Mouse (Mus musculus) neural tube, embryonic 15.5 days (tissue): ENCODE measurements around the gene Dnmt3b. TPM values are rescaled to one million over a fixed set of nuclear protein-coding genes. Genes with fewer than 3 reads are reported as not detected.
"Not testable (repeated sequence)": the region's sequence is repeated elsewhere in the genome, so short reads cannot be mapped to it uniquely, and the experiment has no call there.

Experiments used
- ATAC-seq: fragments of 200-750 bp; cut with Nextera tagmentation; 2 replicates; pipeline ENCODE4 v1.8.0; 2017; ENCODE audit warnings: mild to moderate bottlenecking, moderate TSS enrichment, moderate library complexity; ENCODE audit not compliant: low FRiP score
- H3K27ac ChIP-seq: fragments of 300-500 bp; sonication (generic); replicated peaks from 2 replicates; pipeline ENCODE4 v1.5.1; 2015; ENCODE audit warnings: mild to moderate bottlenecking, inconsistent platforms
- H3K27me3 ChIP-seq: fragments of 300-500 bp; sonication (generic); replicated peaks from 2 replicates; pipeline ENCODE4 v1.6.1; 2015; ENCODE audit warnings: inconsistent platforms
- H3K36me3 ChIP-seq: fragments of 300-500 bp; sonication (generic); 2 replicates; pipeline ENCODE4 v1.6.1; 2015; ENCODE audit warnings: inconsistent platforms
- H3K4me1 ChIP-seq: fragments of 300-500 bp; sonication (generic); 2 replicates; pipeline ENCODE4 v1.6.1; 2015; ENCODE audit warnings: inconsistent platforms
- H3K4me2 ChIP-seq: fragments of 300-500 bp; sonication (generic); 2 replicates; pipeline ENCODE4 v1.6.1; 2015; ENCODE audit warnings: inconsistent platforms, mild to moderate bottlenecking, moderate library complexity
- H3K4me3 ChIP-seq: fragments of 300-500 bp; sonication (generic); replicated peaks from 2 replicates; pipeline ENCODE4 v1.5.1; 2015; ENCODE audit warnings: mild to moderate bottlenecking, inconsistent platforms
- H3K9ac ChIP-seq: fragments of 300-500 bp; sonication (generic); replicated peaks from 2 replicates; pipeline ENCODE4 v1.6.1; 2015; ENCODE audit warnings: mild to moderate bottlenecking, inconsistent platforms
- H3K9me3 ChIP-seq: fragments of 300-500 bp; sonication (generic); replicated peaks from 2 replicates; pipeline ENCODE4 v1.6.1; 2016; ENCODE audit warnings: inconsistent platforms
- WGBS: fragments of 180-500 bp; shearing (Covaris S2); methylation state at CpG from one replicate; pipeline ENCODE4 v1.1.7; 2015; ENCODE audit warnings: mixed read lengths; 5-methylcytosine and 5-hydroxymethylcytosine counted together
- polyA plus RNA-seq: library from polyadenylated mRNA; unstranded; fragments of >200 nt; fragmentation: Nextera tagmentation; extraction: Ambion mirVana; gene quantifications from 2 replicates; pipeline ENCODE4 v1.2.1, GENCODE M21; 2015

Gene Dnmt3b
- polyA plus RNA-seq, 1 experiment from 2014 or later, result 3.4 TPM

DNA sequence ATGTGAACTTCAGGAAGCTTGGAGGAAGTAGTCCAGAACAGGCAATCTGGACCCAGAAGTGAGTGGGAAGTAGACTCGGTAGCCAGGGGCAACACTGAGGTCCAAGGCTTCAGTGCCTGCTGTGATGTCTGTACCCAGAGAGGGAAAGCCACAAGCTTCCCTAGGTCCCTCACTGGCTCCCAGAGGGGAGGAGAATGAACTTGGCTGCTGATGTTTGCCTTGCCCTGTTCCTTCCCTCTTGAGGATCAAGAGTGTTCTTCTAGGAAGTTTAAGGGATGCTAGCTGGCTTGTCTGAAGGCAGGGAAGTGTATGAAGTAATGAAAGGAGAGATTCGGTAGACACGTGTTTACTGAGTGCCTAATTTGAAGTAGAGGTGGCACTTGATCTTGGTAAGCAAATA is 6.8 kb upstream of the Dnmt3b start:
- Histone ChIP-seq H3K4me2 (no peak overlapping the region), H3K27me3 (no peaks in the 10 kb centered on the region), H3K9me3 (no peaks in the 10 kb centered on the region), H3K27ac (no peak overlapping the region), H3K9ac (no peak overlapping the region), H3K36me3 (no peaks in the 10 kb centered on the region), H3K4me1 (no peaks in the 10 kb centered on the region), H3K4me3 (no peak overlapping the region)
- 24% methylated on average over 3 of the region's 3 CpGs for WGBS
- ATAC-seq, result no peak

DNA sequence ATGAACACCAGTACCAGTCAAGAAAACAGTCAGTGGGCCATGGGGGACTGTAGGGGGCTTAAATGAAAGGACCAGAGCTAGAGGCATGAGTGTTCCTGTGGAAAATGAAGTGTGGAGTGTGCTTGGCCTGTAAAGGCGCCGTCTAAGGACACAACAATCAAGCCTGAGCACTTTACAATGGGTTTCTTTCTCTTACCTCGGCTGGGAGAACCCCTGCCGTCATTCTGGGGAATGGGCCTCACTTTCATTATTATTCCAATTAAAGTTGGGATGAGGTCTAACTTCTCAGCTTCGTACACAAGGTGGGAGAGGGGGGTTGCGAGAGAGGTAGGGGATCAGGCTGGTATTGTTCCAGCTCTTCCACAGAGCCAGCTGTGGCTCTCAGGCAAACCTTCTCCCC is 6.3 kb upstream of the Dnmt3b start:
- no peak overlapping the region for H3K4me3 ChIP-seq
- WGBS, result 19% methylated on average over 6 of the region's 6 CpGs
- H3K4me1 ChIP-seq, result no peaks in the 10 kb centered on the region
- no peak for ATAC-seq
- H3K27me3 ChIP-seq, result no peaks in the 10 kb centered on the region
- H3K4me2 ChIP-seq, result no peak overlapping the region
- no peak overlapping the region for H3K27ac ChIP-seq
- H3K9ac ChIP-seq, result no peak overlapping the region
- H3K36me3 ChIP-seq, result no peaks in the 10 kb centered on the region
- H3K9me3 ChIP-seq, result no peaks in the 10 kb centered on the region

DNA sequence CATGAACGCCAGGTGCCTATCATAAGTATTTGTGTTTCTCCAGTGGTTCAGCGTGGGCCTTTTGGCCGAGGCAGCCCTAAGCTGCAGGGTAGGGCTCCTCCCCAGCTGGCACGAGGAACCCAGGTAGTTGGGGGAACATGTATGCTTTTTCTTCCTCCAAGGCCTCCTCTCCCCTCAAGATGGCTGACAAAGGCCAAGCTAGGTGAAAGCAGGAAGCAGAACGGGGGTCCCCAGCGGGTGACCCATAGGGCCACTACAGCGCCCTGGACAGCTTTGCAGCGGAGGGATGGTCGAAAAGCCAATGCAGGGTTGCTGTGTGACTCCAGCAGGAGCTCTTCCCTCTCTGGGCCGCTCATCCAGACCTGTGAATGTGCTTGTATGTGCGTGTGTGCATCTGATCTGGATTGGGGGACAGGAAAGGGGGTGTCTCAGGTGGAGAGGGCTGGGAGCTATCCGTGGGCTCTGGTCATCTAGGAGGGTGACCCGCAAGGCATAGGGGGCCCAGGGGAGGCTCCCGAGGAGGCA is 415 bp upstream of the Dnmt3b start:
- Histone ChIP-seq H3K9me3 (no peaks in the 10 kb centered on the region), H3K27me3 (peaks cover 9% of the 10 kb centered on the region; the same call in 1 of the 2 replicates), H3K27ac (0 out of 2 replicates have a peak overlapping the region, but pooled peaks have one; percentile 38), H3K36me3 (no peaks in the 10 kb centered on the region), H3K9ac (peak overlapping the region; percentile 68), H3K4me3 (peak overlapping the region; percentile 79), H3K4me2 (peak overlapping the region; percentile 95), H3K4me1 (peaks cover 16% of the 10 kb centered on the region)
- WGBS, result 24% methylated on average over 13 of the region's 14 CpGs
- ATAC-seq, result peak; percentile 53

DNA sequence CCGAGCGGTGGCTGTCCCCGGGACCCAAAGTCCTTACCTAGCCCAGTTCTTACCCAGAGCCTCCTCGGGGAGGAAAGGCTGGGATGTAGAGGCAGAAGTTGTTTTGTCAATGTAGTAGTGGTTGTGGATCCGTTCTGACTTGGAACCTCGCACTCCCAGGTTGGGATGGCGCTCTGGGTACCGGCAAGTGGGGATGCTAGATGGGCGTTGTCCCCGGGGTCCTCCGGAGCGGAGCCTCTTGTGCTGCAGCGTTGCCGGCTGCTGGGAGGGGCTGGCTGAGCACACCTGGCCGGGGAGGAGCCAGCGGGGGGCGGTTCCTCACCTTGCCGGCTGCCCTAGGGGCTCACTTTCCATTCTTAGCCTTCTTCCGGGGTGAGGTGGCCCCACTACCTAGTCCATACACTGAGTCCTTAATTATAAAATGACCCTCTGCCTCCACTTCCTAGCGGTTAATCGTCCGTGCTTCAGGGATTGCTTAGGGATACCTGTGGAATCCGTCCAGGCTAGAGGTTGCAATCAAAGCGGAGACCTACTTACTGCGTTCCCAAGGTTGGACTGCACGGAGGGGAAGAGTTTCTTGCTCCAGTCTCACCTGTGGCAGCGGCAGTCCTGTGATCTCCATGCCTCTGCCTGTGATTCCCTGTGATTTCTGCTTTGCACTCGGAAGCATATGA is 901 bp downstream of the Dnmt3b start:
- H3K9me3 ChIP-seq, result no peaks in the 10 kb centered on the region
- peaks cover 16% of the 10 kb centered on the region for H3K4me1 ChIP-seq
- ATAC-seq, result peak; percentile 26
- peak overlapping the region; percentile 79 for H3K4me3 ChIP-seq
- no peak overlapping the region for H3K27ac ChIP-seq
- 2% methylated on average over 28 of the region's 28 CpGs for WGBS
- H3K9ac ChIP-seq, result peak overlapping the region; percentile 68
- H3K36me3 ChIP-seq, result no peaks in the 10 kb centered on the region
- H3K27me3 ChIP-seq, result peaks cover 9% of the 10 kb centered on the region; the same call in 1 of the 2 replicates
- H3K4me2 ChIP-seq, result peak overlapping the region; percentile 95

DNA sequence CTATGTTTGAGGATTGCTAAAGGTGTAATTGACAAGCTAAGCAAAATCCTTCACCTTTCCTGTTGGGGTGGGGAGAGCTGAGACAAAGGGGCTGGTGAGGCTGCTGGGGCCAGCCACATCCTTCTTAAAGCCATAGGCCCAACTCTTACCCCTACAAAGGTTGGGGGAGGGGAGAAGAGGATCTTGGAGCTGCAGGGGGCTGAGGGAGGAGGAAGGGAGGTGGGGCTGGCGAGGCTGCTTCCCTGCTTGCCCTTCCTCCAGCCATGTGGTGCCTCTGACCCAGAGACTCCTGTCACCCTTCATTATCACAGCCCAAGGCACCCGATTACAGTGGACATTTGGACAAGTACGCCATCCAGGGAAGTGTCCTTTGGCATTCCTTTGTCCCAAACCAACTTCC is 2.4 kb downstream of the Dnmt3b start:
- H3K4me3 ChIP-seq, result no peak overlapping the region
- no peaks in the 10 kb centered on the region for H3K9me3 ChIP-seq
- H3K36me3 ChIP-seq, result no peaks in the 10 kb centered on the region
- no peak overlapping the region for H3K27ac ChIP-seq
- no peak overlapping the region for H3K9ac ChIP-seq
- ATAC-seq, result no peak
- H3K4me1 ChIP-seq, result peaks cover 16% of the 10 kb centered on the region
- peaks cover 9% of the 10 kb centered on the region; the same call in 1 of the 2 replicates for H3K27me3 ChIP-seq
- WGBS, result 42% methylated on average over 3 of the region's 3 CpGs
- H3K4me2 ChIP-seq, result no peak overlapping the region

DNA sequence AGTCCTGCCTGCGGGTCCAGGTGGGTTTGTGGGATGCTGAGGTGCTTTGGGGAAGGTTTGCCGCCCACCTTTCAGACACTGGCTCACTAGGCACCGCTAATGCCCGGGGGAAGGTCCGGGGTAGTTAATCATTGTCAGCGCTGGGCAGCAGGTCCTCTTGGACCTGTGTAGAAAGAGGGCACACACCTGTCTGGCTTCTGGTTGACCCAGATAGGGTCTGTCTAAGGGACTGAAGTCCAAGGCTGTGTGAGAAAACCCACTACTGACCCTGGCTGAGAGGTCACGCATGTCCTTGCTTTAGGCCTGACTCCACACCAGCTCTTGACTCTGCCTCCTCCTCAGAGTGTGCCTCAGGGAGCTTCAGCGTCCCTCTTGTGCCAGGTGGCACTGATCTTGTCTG is 8.4 kb downstream of the Dnmt3b start:
- H3K36me3 ChIP-seq, ATAC-seq, H3K27ac ChIP-seq, H3K4me1 ChIP-seq, H3K4me3 ChIP-seq, H3K9ac ChIP-seq, H3K27me3 ChIP-seq, H3K9me3 ChIP-seq, H3K4me2 ChIP-seq: not testable (repeated sequence)
- WGBS, result 86% methylated on average over 8 of the region's 8 CpGs

DNA sequence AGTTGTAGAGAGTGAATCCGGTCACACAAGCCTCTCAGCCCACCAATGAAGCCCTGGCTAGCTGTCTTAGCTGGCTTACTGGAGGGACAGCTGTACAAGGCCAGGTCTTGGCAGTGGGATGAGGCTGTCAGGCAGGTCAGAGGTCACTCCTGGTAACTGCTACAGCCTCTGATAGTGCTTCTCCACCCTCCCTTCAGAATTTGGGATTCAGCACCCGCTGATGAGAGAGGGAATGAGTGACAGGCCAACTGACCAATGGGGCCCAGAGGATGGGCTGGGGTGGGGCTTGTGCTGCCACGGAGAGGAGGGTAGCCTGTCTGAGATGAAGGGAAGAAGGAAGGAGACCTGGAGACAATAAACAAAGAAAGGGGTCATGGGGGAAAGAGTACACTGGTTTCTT is 11.4 kb downstream of the Dnmt3b start:
- Histone ChIP-seq H3K4me2 (no peak overlapping the region), H3K9ac (no peak overlapping the region), H3K36me3 (no peaks in the 10 kb centered on the region), H3K4me3 (no peak overlapping the region), H3K27ac (no peak overlapping the region), H3K27me3 (no peaks in the 10 kb centered on the region), H3K4me1 (no peaks in the 10 kb centered on the region), H3K9me3 (no peaks in the 10 kb centered on the region)
- 50% methylated on average over 3 of the region's 3 CpGs for WGBS
- no peak for ATAC-seq

DNA sequence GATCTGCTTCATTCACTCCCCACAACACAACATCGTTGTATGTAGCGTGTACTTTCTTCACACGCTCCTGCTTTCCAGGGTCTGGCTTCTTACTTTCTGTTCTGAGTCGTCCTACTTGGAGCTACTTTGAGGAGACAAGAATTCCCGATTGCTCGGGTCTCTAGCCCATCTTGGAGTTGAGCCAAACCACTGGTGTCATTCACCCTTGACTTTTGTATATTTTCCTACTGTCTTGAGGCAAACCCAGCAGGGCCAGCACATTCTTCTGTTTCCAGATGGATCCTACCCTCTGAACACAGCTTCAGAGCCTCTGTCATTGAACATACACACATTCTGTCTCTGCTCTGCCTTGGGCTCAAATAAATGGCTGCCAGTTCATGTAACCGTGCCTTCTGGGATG is 16.2 kb downstream of the Dnmt3b start:
- Histone ChIP-seq H3K4me2 (no peak overlapping the region), H3K4me3 (no peak overlapping the region), H3K9me3 (no peaks in the 10 kb centered on the region), H3K4me1 (no peaks in the 10 kb centered on the region), H3K36me3 (no peaks in the 10 kb centered on the region), H3K9ac (no peak overlapping the region), H3K27me3 (no peaks in the 10 kb centered on the region), H3K27ac (no peak overlapping the region)
- 93% methylated on average over 7 of the region's 7 CpGs for WGBS
- ATAC-seq, result no peak

DNA sequence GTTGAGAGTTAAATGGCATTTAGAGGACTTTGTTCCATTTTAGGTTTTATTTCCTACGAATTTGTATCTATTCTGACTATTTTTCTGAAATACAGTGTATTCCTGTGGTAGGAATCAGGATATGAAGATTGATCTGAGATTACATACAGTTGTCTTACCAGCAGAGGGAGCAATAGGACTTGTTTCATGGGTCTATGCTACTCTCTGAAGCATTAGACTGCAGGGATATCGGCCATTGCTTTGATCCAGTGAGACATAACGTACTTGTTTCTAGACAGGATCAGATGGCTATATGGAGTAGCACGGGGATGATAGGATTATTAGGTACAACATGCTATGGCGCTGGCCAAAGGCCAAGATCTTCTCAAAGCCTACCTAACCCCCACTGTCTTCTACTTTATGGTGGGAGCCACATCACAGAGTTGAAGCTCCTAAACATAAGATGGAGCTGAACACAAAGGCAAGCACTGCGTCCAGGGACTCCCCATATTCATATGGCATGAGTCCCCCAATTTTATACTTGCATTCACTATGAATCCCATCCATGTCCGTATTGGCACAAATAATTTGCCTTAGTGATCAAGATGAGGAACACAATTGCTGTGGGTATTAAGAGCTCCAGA is 19.6 kb downstream of the Dnmt3b start:
- Histone ChIP-seq H3K4me3 (no peak overlapping the region), H3K9ac (no peak overlapping the region), H3K4me2 (no peak overlapping the region), H3K36me3 (no peaks in the 10 kb centered on the region), H3K27ac (no peak overlapping the region), H3K9me3 (no peaks in the 10 kb centered on the region), H3K4me1 (no peaks in the 10 kb centered on the region), H3K27me3 (no peaks in the 10 kb centered on the region)
- peak; percentile 75; the same call in 1 of the 2 replicates for ATAC-seq
- 59% methylated on average over 7 of the region's 7 CpGs for WGBS

DNA sequence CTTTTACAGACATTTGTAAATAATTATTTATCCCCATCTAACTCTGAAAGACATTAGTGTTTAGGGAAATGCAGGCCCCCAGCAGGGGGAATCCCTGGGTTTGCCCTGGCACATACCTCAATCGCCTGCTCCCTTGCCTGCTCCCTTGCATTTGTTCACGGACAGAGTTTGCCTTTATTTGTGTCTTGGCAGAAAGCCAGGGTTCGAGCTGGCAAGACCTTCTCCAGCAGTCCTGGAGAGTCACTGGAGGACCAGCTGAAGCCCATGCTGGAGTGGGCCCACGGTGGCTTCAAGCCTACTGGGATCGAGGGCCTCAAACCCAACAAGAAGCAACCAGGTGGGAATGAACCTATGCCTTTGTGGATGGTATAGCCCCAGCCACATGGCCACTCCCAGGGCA is 20.9 kb downstream of the Dnmt3b start:
- no peak for ATAC-seq
- H3K4me1 ChIP-seq, result no peaks in the 10 kb centered on the region
- WGBS, result 53% methylated on average over 5 of the region's 5 CpGs

DNA sequence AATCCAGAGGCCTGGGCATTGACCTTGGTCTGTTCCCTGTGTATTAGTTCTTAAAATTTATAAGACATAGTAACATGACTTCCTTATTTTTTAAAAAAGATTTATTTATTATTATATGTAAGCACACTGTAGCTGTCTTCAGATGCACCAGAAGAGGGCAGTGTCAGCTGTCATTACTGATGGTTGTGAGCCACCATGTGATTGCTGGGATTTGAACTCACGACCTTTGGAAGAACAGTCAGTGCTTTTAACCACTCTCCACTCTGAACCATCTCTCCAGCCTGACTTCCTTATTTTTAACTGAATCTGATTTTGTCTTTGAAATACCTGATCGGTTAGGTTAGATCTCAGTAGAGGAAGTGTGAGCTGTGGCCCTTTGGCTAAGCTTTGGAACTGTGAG is 23.4 kb downstream of the Dnmt3b start:
- ATAC-seq, result no peak
- 92% methylated on average over 2 of the region's 2 CpGs for WGBS
- no peak overlapping the region for H3K9ac ChIP-seq
- H3K4me3 ChIP-seq, result no peak overlapping the region
- no peaks in the 10 kb centered on the region for H3K27me3 ChIP-seq
- H3K4me1 ChIP-seq, result no peaks in the 10 kb centered on the region
- no peaks in the 10 kb centered on the region for H3K9me3 ChIP-seq
- H3K4me2 ChIP-seq, result no peak overlapping the region
- H3K36me3 ChIP-seq, result no peaks in the 10 kb centered on the region
- H3K27ac ChIP-seq, result no peak overlapping the region

More for the DNA sequence above, 20.9 kb downstream of the Dnmt3b start:
- no peak overlapping the region for H3K9ac ChIP-seq
- H3K27ac ChIP-seq, result no peak overlapping the region
- H3K36me3 ChIP-seq, result no peaks in the 10 kb centered on the region
- no peak overlapping the region for H3K4me2 ChIP-seq
- no peaks in the 10 kb centered on the region for H3K27me3 ChIP-seq
- H3K4me3 ChIP-seq, result no peak overlapping the region
- no peaks in the 10 kb centered on the region for H3K9me3 ChIP-seq

DNA sequence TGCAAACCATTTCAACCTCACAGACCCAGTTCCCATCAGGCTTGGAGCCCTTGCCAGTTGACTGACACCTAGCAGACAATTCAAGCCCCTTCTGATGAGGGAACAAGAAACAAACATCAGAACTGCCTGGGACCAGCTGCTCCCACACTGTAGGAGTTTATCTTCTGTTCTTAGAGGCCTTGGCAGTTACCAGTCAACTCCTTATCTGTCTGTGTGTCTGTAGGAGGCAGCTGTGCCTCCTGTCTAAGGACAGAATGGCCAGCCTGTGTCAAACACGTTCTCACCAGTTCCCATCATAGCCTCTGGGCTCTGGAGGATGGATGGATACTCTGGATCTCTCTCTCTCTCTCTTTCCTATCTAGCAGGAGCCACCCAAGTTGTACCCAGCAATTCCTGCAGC is 26.1 kb downstream of the Dnmt3b start:
- WGBS, result 85% methylated on average over 1 of the region's 1 CpGs
- not testable (repeated sequence) for H3K9ac ChIP-seq

More for the DNA sequence above, 26.1 kb downstream of the Dnmt3b start:
- H3K4me2 ChIP-seq, H3K36me3 ChIP-seq, H3K4me1 ChIP-seq, ATAC-seq, H3K4me3 ChIP-seq, H3K9me3 ChIP-seq, H3K27me3 ChIP-seq, H3K27ac ChIP-seq: not testable (repeated sequence)
